Mouse (Mus musculus): ENCODE measurements around the gene Cd163. TPM values are rescaled to one million over a fixed set of nuclear protein-coding genes. Genes with fewer than 3 reads are reported as not detected.

The Cd163 gene
- total RNA-seq, 2 experiments from 2014 or later: 0.87 to 2.4 TPM

- no peak for DNase-seq (ENCODE audit: extremely low spot score in 1 of 2, low spot score in 1 of 2)
Observed at GRCm38 (mm10) chr6:124358953-124359352, 54.5 kb downstream of the Cd163 start.

GRCm38 (mm10) chr6:124360549-124360948 is 56.1 kb downstream of the Cd163 start:
- no peak for DNase-seq (ENCODE audit: extremely low spot score in 1 of 2, low spot score in 1 of 2)

GRCm38 (mm10) chr6:124364328-124364727 is 59.9 kb downstream of the Cd163 start:
- no peak for DNase-seq (ENCODE audit: extremely low spot score in 1 of 2, low spot score in 1 of 2)

GRCm38 (mm10) chr6:124373584-124374206 is 69.2 kb downstream of the Cd163 start:
- no peak for DNase-seq (ENCODE audit: extremely low spot score in 1 of 2, low spot score in 1 of 2)

GRCm38 (mm10) chr6:124374683-124375082 is 70.2 kb downstream of the Cd163 start:
- DNase-seq (ENCODE audit: extremely low spot score in 1 of 2, low spot score in 1 of 2): no peak

- DNase-seq (ENCODE audit: extremely low spot score in 1 of 2, low spot score in 1 of 2): no peak
Observed at GRCm38 (mm10) chr6:124375435-124375884, 71.0 kb downstream of the Cd163 start.

GRCm38 (mm10) chr6:124376311-124376710 is 71.9 kb downstream of the Cd163 start:
- no peak for DNase-seq (ENCODE audit: extremely low spot score in 1 of 2, low spot score in 1 of 2)

GRCm38 (mm10) chr6:124377494-124378255 is 73.2 kb downstream of the Cd163 start:
- DNase-seq (ENCODE audit: extremely low spot score in 1 of 2, low spot score in 1 of 2): no peak

GRCm38 (mm10) chr6:124379331-124379730 is 74.9 kb downstream of the Cd163 start:
- peak; percentile 31 to 76 for DNase-seq (ENCODE audit: extremely low spot score in 1 of 2, low spot score in 1 of 2)

Other genes starting within 250 kb of the Cd163 start
- not detected for gene Vmn2r27, start 72.8 kb upstream of the Cd163 start, total RNA-seq (2021)
- 10 to 100 TPM; 55.5 to 58.9 TPM for gene Pex5, start 110.4 kb downstream of the Cd163 start, total RNA-seq (2021)
- 100 to 1,000 TPM; 278 to 279 TPM for gene Clstn3, start 160.1 kb downstream of the Cd163 start, total RNA-seq (2021)
- under 1 TPM; 0.28 to 0.42 TPM for gene C1rl, start 188.5 kb downstream of the Cd163 start, total RNA-seq (2021)
- gene C1ra, start 207.7 kb downstream of the Cd163 start, total RNA-seq (2021): under 1 TPM; 0.66 to 0.82 TPM
- 1 to 10 TPM; 1.0 to 1.6 TPM for gene C1s1, start 237.7 kb downstream of the Cd163 start, total RNA-seq (2021)

All from layer of hippocampus, postnatal 25 days (tissue).